Mouse (Mus musculus) embryo, embryonic 11 days (tissue): ENCODE measurements around the gene Gm614.

ENCODE experiments used
- DNase-seq: peaks from one replicate; pipeline ENCODE4 v3.0.0-alpha.2; 2015

Gene Gm614

GRCm38 (mm10) chrX:101263892-101264291 is at the start of gene Gm614:
Gene Gm614 (minus strand): TSS chrX:101263992.
- no peak for DNase-seq

DNA sequence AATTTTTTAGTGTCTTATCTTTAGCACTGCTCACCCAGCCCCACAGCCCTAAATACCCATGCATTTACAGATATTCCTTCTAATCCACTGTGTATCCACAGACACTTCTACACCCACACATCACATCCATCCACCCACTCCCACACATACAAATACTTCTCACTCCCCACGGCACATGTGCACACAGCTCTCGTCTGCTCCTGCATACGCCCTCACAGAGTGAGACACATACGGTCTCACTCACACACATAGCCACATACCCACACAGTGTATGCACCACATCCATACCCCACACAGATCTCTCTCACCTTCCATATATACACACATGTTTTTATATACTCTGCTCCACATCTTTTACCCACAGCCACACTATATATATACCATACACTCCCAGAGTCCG is 45.5 kb upstream of the Gm614 start:
- DNase-seq: no peak

- no peak for DNase-seq
These were observed 40.9 kb upstream of the Gm614 start for GRCm38 (mm10) chrX:101304646-101305045.

DNA sequence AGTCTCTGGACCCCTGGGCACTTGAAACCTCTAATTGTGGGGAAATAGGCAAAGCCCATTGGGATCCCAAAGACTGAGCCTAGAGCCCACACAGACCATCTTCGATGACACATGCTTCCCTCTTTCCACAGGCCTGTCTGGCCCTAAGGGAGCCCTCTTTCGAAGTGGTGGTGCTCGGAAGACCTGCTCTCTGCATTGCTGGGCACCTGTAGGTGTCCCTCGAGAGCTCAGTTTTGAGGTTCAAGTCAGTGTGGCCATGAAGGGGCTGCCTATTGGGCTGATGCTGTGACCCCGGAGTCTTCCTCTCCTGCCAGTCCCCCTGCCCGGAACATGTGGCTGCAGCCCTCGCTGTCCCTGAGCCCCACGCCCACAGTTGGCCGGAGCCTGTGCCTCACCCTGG is 37.9 kb upstream of the Gm614 start:
- no peak for DNase-seq

- DNase-seq: peak; percentile 62
These were observed 36.7 kb upstream of the Gm614 start for GRCm38 (mm10) chrX:101300427-101301030.

DNA sequence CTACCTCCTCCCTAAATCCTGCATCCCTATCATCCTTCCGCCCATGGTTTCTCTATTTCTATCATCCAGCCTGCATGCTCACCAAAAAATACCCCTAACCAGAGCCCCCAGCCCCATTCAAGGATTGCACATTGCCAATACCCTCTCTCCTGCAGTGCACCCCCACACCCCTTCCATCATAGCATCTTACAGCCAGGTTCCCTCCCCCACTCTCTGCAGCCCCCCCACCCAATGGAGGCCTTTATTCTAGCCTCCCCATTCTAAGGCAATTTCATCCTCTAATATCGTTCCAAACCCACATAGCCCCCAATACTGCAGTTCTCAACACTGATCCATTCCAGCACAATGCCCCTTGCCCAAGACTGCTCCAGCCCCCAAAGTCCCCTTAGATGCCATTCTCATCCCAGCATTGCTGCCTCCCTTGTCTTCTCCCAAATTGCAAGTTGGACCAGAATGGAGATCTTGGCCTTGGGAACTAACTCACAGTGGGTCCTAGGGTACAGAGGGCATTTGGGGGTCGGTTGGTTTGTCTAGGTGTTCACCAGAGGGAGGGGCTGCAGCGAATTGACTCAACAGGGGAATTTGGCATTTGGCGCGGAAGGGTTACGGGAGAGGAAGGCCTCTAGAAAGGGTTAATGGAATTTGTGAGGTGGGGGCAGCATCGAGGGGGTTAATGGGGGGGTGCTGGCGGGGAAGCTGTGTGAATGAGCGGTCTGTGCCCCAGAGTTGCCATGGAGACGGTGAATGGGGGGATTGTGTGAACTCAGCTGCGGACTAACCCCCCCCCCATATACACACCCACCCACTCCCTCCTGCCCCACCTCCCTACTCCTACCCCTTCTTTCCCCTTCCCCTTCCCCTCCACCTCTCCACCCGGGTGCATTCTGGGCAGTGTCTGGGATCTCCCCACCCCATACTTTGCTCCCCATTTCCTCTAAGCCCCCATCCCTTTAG is 36.0 kb upstream of the Gm614 start:
- DNase-seq: peak; percentile 61

GRCm38 (mm10) chrX:101299055-101299454 is 35.3 kb upstream of the Gm614 start, which contains the start of gene Nlgn3:
Gene Nlgn3 (plus strand): TSS chrX:101299168.
- DNase-seq: peak; percentile 45

- DNase-seq: no peak
These were observed 26.3 kb upstream of the Gm614 start for GRCm38 (mm10) chrX:101290111-101290510.

DNA sequence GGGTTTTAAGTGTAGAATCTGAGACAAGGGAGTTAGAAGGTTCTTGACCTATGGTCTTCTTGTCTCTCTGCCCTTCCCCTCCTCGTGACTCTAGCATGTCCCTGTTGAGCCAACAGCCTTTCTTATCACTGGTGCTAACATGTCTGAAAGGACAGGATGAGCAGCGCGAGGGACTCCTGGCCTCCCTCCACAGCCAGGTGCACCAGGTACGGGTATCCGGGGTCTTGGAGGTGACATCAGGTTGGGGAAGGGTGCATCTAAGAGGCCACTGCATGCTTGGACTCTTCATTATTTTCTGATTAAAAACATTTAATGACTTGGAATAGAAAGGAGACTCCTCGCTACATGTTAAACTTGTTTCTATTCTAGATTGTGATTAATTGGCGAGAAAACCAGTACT is 25.2 kb upstream of the Gm614 start:
- DNase-seq: no peak

- DNase-seq: no peak
These were observed 24.6 kb upstream of the Gm614 start for GRCm38 (mm10) chrX:101288432-101288831.

- DNase-seq: no peak
These were observed 23.8 kb upstream of the Gm614 start for GRCm38 (mm10) chrX:101287543-101287942.

DNA sequence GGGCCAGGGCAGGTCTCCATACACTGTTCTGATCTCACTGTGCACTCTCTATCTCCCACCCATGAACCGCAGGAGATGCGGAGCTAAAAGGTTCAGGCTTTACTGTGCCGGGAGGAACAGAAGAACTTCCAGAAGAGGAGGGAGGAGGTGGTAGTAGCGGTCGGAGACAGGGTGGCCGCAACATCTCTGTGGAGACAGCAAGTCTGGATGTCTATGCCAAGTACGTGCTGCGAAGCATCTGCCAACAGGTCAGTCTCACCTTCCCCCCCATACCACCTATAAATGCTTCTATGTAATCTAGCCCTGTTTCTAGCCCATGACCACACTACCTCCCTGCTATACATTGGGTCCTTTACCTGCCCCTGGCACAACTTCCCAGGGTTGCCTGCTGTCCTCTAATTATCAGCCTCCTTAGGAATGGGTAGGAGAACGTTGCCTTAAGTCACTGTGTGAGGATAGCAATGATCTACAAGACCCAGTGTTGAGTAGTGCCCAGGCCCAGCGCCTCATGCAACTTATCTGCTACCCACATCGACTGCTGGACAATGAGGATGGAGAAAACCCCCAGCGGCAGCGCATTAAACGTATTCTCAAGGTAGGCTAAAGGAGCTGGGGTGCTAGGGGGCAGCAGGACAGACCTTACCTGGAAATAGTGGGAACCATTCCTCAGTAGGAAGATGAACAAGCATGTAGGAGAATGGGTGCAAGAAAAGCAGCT is 22.3 kb upstream of the Gm614 start:
- no peak for DNase-seq

DNA sequence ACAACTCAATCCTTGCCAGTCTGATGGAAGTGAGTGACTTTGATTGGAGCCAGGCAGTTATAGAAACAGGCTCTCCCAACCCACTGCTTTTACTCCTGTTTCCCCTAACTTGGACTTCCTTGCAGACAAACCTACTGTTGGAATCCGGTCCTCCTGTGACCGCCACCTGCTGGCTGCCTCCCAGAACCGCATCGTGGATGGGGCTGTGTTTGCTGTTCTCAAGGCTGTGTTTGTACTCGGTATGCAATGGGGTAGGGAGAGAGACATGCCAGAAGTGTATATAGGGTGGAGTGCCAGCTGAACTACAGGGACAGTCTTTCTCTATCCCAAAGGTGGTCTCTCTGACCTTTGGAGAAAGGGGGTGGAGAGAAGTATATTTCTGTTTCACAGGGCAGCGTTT is 21.7 kb upstream of the Gm614 start:
- peak; percentile 49 for DNase-seq

- no peak for DNase-seq
These were observed 19.0 kb upstream of the Gm614 start for GRCm38 (mm10) chrX:101282813-101283212.

DNA sequence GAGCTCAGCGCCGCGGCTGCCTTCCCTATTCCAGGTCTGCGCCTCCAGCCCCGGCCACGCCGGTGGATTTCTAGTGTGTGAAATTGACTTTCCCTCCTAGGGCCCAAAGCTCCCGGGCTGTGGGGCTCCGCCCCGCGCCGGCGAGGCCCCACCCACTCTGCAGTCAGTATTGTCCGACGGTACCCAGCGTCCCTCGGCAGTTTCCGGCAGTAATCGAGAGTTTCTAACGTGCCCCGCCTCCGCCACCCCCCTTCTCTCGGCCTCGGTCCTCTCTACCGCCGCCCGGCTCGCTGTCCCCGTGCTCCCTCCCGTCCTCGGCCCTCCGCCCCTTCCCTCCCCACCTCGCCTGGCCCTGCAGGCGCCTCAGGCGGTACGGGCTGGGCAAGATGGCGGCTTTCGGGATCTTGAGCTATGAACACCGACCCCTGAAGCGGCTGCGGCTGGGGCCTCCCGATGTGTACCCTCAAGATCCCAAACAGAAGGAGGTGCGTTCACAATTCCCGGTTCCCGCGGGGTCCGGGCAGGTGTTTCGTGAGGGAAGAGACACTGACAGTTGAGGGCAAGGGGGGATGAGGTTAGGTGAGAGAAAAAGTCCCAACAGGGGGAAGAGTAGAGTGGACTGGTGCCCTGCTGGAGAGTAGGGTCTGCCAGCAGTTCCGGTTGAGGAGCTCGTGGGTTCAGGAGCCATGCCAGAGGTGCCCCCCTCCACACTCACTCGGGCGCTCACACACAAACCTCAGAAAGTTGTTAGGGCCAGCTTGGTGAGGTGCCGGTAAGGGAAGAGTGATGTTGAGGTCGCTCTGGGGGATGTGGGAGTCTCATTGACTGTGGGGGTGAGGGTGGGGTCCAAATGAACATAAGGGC is 10.3 kb upstream of the Gm614 start, which contains the start of gene Med12:
Med12 (plus strand) TSS at position 156 of the 864 bp plus-strand sequence.
- DNase-seq: peak; percentile 92

DNA sequence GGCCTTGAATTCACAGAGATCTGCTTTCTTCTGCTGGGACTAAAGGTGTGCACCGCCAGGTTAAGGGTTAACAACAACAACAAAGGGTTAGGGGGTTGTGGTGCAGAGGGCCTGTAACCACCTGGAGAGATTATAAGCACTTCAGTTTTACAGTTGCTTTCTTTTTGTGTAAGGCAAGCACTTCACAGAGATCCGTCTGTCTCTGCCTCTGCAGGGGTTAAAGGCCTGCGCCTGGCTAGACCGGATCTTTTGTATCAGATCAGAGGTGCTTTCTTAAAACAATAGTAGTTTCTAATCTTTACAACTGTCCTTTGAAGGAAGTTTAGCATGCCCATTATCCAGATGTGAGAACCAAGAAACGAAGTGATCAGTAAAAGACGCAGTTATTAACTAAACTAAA is 9.6 kb upstream of the Gm614 start:
- DNase-seq: no peak

- no peak for DNase-seq
These were observed 4.9 kb upstream of the Gm614 start, which contains the start of gene Gm20489 for GRCm38 (mm10) chrX:101268755-101269124. Gene Gm20489 (minus strand): TSS chrX:101269023.

- DNase-seq: no peak
These were observed 4.4 kb upstream of the Gm614 start, which contains the start of gene Il2rg for GRCm38 (mm10) chrX:101268025-101268754. Gene Il2rg (minus strand): TSS chrX:101268255.

GRCm38 (mm10) chrX:101266631-101267030 is 2.8 kb upstream of the Gm614 start:
- no peak for DNase-seq

GRCm38 (mm10) chrX:101260441-101261325 is 3.1 kb downstream of the Gm614 start:
- DNase-seq: peak; percentile 82
